Mouse (Mus musculus): ENCODE results near the gene Tnni3k. TPM values are rescaled to one million over a fixed set of nuclear protein-coding genes. Genes with fewer than 3 reads are reported as not detected.

The Tnni3k gene
- polyA plus RNA-seq, 1 experiment = 1.3 TPM

GRCm38 (mm10) chr3:154893225-154893624 lies 162.0 kb downstream of the Tnni3k start:
- WGBS = 69% methylated on average over 3 of the region's 3 CpGs
- DNase-seq = no peak
- H3K4me1 ChIP-seq (ENCODE audit: control insufficient read depth, insufficient read depth, low read length) = no peaks in the 10 kb centered on the region
- TF ChIP-seq POLR2A (IDR thresholded peaks at IDR 0.05; ENCODE audit: borderline replicate concordance, extremely low read depth, low read depth, low read length) (no peak), CTCF (IDR thresholded peaks at IDR 0.05; ENCODE audit: insufficient read depth, low read length) (no peak)
- H3K4me3 ChIP-seq (replicated peaks; ENCODE audit: extremely low read depth, low read depth, low read length) = no peak overlapping the region

DNA sequence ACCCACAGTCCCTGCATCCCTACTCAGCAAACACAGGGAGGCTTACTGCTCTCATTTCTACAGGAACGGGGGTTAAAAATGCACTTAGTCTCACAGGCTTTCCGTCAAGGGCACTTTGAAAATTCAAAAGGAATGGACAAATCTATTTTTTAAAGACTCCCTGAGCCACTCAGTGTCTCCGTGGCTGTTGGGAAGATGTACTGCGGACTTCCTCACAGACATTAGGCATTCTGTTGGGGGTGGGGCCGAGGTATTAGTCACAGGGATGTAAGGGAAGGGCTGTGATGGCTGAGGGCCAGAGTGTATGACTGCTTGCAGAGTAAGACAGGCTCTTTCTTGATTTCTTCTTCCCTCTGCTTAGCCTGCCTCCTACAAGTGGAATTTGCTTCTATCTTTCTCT lies 169.8 kb downstream of the Tnni3k start:
- 9% methylated on average over 5 of the region's 5 CpGs for WGBS
- H3K4me3 ChIP-seq (replicated peaks; ENCODE audit: extremely low read depth, low read depth, low read length) = no peak overlapping the region
- TF ChIP-seq CTCF (IDR thresholded peaks at IDR 0.05; ENCODE audit: insufficient read depth, low read length) (no peak), POLR2A (IDR thresholded peaks at IDR 0.05; ENCODE audit: borderline replicate concordance, extremely low read depth, low read depth, low read length) (no peak)
- H3K4me1 ChIP-seq (ENCODE audit: control insufficient read depth, insufficient read depth, low read length) = peaks cover under 1% of the 10 kb centered on the region; the same call in 1 of the 2 replicates
- no peak for DNase-seq

- WGBS = 19% methylated on average over 5 of the region's 5 CpGs
- no peak for DNase-seq
- H3K4me3 ChIP-seq (replicated peaks; ENCODE audit: extremely low read depth, low read depth, low read length) = no peak overlapping the region
- peaks cover 2% of the 10 kb centered on the region; the same call in 1 of the 2 replicates for H3K4me1 ChIP-seq (ENCODE audit: control insufficient read depth, insufficient read depth, low read length)
- TF ChIP-seq CTCF (IDR thresholded peaks at IDR 0.05; ENCODE audit: insufficient read depth, low read length) (no peak), POLR2A (IDR thresholded peaks at IDR 0.05; ENCODE audit: borderline replicate concordance, extremely low read depth, low read depth, low read length) (no peak)
Measured at GRCm38 (mm10) chr3:154885048-154885447, 170.2 kb downstream of the Tnni3k start.

GRCm38 (mm10) chr3:154881428-154881986 lies 173.7 kb downstream of the Tnni3k start:
- no peak for TF ChIP-seq CTCF (IDR thresholded peaks at IDR 0.05; ENCODE audit: insufficient read depth, low read length)
- TF ChIP-seq POLR2A (IDR thresholded peaks at IDR 0.05; ENCODE audit: borderline replicate concordance, extremely low read depth, low read depth, low read length) = no peak
- no peak for DNase-seq
- Histone ChIP-seq H3K4me3 (replicated peaks; ENCODE audit: extremely low read depth, low read depth, low read length) (no peak overlapping the region), H3K4me1 (ENCODE audit: control insufficient read depth, insufficient read depth, low read length) (peaks cover 2% of the 10 kb centered on the region; the same call in 1 of the 2 replicates)
- WGBS = 47% methylated on average over 2 of the region's 2 CpGs

DNA sequence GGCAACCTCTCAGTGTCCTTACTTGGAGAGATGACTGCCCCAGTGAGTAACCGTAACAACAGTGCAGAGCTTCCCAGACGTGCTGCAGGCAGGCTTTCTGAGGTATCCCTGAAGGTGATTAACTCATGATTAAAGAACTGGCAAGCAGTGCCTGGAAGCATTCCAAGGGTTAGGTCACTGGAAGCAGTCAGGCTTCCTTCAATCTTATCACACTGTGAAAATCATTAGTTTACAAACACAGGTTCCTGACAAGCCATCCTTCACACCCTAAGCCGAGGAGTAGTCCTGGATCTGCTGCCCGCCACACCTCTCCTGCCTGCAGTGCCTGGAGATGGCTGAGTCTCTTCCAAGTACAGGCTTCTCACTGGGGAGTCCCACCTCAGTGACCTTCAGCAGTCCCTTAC lies 174.7 kb downstream of the Tnni3k start:
- no peak for DNase-seq
- Histone ChIP-seq H3K4me3 (replicated peaks; ENCODE audit: extremely low read depth, low read depth, low read length) (no peak overlapping the region), H3K4me1 (ENCODE audit: control insufficient read depth, insufficient read depth, low read length) (peaks cover 2% of the 10 kb centered on the region; the same call in 1 of the 2 replicates)
- 20% methylated on average over 4 of the region's 4 CpGs for WGBS
- TF ChIP-seq CTCF (IDR thresholded peaks at IDR 0.05; ENCODE audit: insufficient read depth, low read length) = no peak
- TF ChIP-seq POLR2A (IDR thresholded peaks at IDR 0.05; ENCODE audit: borderline replicate concordance, extremely low read depth, low read depth, low read length) = no peak

DNA sequence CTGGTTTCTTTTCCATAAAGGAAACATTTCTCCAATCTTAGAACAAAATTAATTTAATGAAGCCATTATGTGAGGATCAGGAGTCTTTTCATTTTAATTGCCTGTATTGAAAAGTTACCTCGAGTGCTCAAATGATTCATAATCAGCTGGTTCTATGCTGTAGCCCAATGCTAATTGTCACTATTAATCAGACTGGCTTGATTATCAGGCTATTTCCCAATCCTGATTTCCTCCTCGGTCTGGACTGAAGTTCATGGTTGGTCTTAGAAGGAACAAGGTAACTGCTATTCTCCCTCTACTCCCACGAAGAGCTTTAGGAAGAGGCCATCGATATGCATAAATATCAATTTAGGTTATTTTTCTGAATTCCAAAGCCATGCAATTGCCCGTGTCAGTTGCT lies 175.1 kb downstream of the Tnni3k start:
- WGBS = 59% methylated on average over 5 of the region's 5 CpGs
- DNase-seq = no peak

DNA sequence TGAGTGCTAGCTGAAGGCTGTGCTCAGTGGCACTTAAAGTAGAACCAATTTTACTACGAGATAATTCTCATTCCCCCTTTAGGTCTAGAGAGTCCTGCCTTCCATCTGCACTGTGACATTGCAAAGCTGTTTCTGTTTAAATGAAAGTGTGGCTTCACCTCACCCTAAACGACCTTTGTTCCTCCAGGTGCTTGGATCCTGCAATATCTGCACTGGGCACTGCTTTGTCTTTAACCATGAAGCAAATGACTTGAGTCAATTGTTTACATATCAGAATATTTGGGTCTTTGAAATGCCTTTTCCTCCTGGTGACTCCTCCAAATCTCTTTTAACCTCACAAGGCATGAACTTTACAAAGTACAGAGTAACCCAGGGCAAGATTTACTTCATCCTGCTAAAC lies 175.7 kb downstream of the Tnni3k start:
- Histone ChIP-seq H3K4me3 (replicated peaks; ENCODE audit: extremely low read depth, low read depth, low read length) (no peak overlapping the region), H3K4me1 (ENCODE audit: control insufficient read depth, insufficient read depth, low read length) (peaks cover 2% of the 10 kb centered on the region; the same call in 1 of the 2 replicates)
- TF ChIP-seq CTCF (IDR thresholded peaks at IDR 0.05; ENCODE audit: insufficient read depth, low read length) = no peak
- no peak for TF ChIP-seq POLR2A (IDR thresholded peaks at IDR 0.05; ENCODE audit: borderline replicate concordance, extremely low read depth, low read depth, low read length)
- WGBS = 44% methylated on average over 2 of the region's 2 CpGs
- DNase-seq = no peak

More for the DNA sequence above, 175.1 kb downstream of the Tnni3k start:
- no peak for TF ChIP-seq CTCF (IDR thresholded peaks at IDR 0.05; ENCODE audit: insufficient read depth, low read length)
- TF ChIP-seq POLR2A (IDR thresholded peaks at IDR 0.05; ENCODE audit: borderline replicate concordance, extremely low read depth, low read depth, low read length) = no peak
- Histone ChIP-seq H3K4me3 (replicated peaks; ENCODE audit: extremely low read depth, low read depth, low read length) (no peak overlapping the region), H3K4me1 (ENCODE audit: control insufficient read depth, insufficient read depth, low read length) (peaks cover 2% of the 10 kb centered on the region; the same call in 1 of the 2 replicates)

DNA sequence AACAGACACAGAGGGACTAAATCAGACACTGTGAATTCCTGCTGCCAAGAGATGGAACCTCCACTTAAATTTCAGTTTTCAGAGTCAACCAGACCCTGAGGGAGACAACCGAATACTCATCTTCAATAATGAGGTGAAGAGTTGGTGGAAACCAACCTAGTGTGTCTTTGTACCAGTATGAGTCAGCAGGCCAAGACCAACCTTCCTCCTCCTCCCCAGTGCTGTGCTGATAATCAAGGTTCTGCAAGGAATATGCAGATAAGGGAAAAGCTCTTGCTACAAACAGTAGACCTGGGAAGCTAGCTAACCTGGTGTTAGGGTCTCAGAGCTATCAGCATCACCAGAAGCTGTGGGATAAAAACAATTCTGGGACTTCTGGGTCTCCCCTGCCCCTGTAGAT lies 176.1 kb downstream of the Tnni3k start:
- DNase-seq = no peak
- no peak for TF ChIP-seq POLR2A (IDR thresholded peaks at IDR 0.05; ENCODE audit: borderline replicate concordance, extremely low read depth, low read depth, low read length)
- no peak for TF ChIP-seq CTCF (IDR thresholded peaks at IDR 0.05; ENCODE audit: insufficient read depth, low read length)
- whole genome bisulfite sequencing = 89% methylated on average over 1 of the region's 1 CpGs
- peaks cover 2% of the 10 kb centered on the region; the same call in 1 of the 2 replicates for H3K4me1 ChIP-seq (ENCODE audit: control insufficient read depth, insufficient read depth, low read length)
- no peak overlapping the region for H3K4me3 ChIP-seq (replicated peaks; ENCODE audit: extremely low read depth, low read depth, low read length)

GRCm38 (mm10) chr3:154868807-154869206 lies 186.4 kb downstream of the Tnni3k start:
- WGBS = 67% methylated on average over 4 of the region's 4 CpGs
- Histone ChIP-seq H3K4me1 (ENCODE audit: control insufficient read depth, insufficient read depth, low read length) (no peaks in the 10 kb centered on the region), H3K4me3 (replicated peaks; ENCODE audit: extremely low read depth, low read depth, low read length) (no peak overlapping the region)
- no peak for TF ChIP-seq CTCF (IDR thresholded peaks at IDR 0.05; ENCODE audit: insufficient read depth, low read length)
- TF ChIP-seq POLR2A (IDR thresholded peaks at IDR 0.05; ENCODE audit: borderline replicate concordance, extremely low read depth, low read depth, low read length) = no peak
- no peak for DNase-seq

GRCm38 (mm10) chr3:154861921-154862320 lies 193.3 kb downstream of the Tnni3k start:
- Histone ChIP-seq H3K4me3 (replicated peaks; ENCODE audit: extremely low read depth, low read depth, low read length) (no peak overlapping the region), H3K4me1 (ENCODE audit: control insufficient read depth, insufficient read depth, low read length) (no peaks in the 10 kb centered on the region)
- WGBS = 75% methylated on average over 6 of the region's 6 CpGs
- no peak for TF ChIP-seq CTCF (IDR thresholded peaks at IDR 0.05; ENCODE audit: insufficient read depth, low read length)
- no peak for TF ChIP-seq POLR2A (IDR thresholded peaks at IDR 0.05; ENCODE audit: borderline replicate concordance, extremely low read depth, low read depth, low read length)
- DNase-seq = no peak

Measured in lung, adult 2 months (tissue).